Mouse (Mus musculus) adipocyte (in vitro differentiated cells): ENCODE results near the gene Serpina1f.
"Not testable (repeated sequence)": the region's sequence is repeated elsewhere in the genome, so short reads cannot be mapped to it uniquely, and the experiment has no call there.

Experiments used
- DNase-seq: peaks from one replicate; pipeline ENCODE4 v3.0.0-alpha.2; 2016; ENCODE audit warnings: low spot score

The Serpina1f gene

GRCm38 (mm10) chr12:103695429-103695828 lies at the start of gene Serpina1f:
TSS of gene Serpina1f (minus strand) at chr12:103695529.
- no peak for DNase-seq

GRCm38 (mm10) chr12:103737791-103738580 lies 42.7 kb upstream of the Serpina1f start:
- DNase-seq: not testable (repeated sequence)

- DNase-seq: not testable (repeated sequence)
Measured at GRCm38 (mm10) chr12:103735566-103735965, 40.2 kb upstream of the Serpina1f start.

DNA sequence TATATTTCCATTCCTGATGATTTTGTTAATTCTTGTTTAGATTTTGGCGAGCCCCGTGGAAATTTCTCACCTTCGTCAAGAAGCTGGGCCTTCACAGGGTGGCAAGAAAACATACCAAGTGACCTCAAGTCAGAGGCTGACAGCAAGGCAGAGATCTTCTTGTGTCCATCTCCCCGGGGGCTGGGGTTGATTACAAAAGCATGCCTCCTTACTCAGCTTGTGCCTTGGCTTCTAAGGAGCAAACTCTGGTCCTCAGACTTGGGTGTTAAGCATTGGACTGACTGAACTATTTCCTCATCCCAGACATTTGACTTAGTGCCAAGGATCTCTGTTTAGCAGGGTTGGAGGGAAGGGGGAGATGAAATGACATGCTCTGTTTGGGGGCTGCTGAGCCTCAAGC lies 39.8 kb upstream of the Serpina1f start:
- not testable (repeated sequence) for DNase-seq

DNA sequence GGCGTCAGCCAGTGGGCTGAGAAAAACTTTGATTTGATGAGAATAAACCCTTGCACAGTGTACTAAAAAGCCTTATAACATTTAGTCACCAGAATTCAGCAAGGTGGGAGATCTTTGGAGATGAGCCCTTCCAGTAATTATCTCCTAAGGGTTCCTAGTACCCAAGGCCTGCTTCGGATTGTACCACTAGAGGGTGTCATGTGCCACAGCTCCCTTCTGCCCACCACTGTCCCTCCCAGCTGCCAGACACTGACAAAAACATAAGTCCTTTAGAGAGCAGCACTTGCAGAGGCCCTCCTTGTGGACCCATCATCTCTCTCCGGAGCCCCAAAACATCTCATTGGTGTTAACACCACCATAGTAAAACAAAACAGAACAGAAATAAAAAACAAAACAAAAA lies 16.2 kb upstream of the Serpina1f start:
- DNase-seq: no peak

DNA sequence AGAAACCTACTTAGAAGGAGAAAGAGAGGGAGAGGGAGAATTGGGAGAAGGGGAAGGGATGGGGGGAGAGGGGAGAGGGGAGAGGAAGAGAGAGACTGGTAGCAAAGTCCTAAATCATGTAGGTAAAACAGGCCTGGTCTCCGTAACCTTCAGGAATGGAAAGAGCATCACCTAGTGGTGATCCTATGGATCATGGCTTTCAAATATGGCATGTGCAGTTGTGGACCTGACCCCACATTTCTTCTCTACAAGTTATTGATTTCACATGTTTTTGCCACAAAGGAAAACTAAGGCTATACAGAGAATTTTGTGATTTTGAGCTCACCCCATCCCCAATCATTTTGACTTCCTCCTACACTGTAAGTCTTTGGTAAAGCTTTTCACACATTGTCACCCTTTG lies 15.1 kb upstream of the Serpina1f start:
- no peak for DNase-seq

GRCm38 (mm10) chr12:103706113-103706512 lies 10.8 kb upstream of the Serpina1f start:
- no peak for DNase-seq

GRCm38 (mm10) chr12:103705547-103705946 lies 10.2 kb upstream of the Serpina1f start:
- no peak for DNase-seq

- no peak for DNase-seq
Measured at GRCm38 (mm10) chr12:103700144-103700750, 4.9 kb upstream of the Serpina1f start.

DNA sequence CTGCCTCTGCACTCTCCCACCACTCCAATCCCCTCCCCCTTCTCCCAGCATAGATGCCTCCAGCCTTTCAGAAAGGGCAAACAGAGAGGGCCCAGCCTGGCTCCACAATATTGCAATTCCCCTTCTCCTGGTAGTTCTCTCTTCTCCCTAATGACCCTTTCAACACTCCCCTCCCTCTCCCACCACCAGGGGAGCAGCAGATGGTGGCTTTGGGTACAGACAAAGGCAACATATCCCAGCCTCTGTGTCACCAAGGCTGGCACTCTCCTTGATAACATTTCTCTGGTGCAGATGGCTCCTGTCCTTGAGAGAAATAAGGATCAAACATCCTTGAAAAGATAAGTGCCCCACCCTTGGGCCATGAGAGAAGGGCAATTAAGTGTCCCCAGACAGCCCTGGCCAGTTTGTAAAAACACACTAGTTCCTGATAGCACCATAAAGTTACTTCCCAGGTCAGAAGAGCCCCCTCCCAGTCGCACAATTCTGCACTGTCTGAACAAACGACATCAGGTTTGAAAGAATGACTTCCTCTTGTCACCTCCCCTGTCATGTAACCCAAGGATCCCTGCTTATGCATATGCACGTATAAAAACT lies 7.0 kb downstream of the Serpina1f start:
- no peak for DNase-seq

- no peak for DNase-seq
Measured at GRCm38 (mm10) chr12:103687021-103687420, 8.3 kb downstream of the Serpina1f start.

DNA sequence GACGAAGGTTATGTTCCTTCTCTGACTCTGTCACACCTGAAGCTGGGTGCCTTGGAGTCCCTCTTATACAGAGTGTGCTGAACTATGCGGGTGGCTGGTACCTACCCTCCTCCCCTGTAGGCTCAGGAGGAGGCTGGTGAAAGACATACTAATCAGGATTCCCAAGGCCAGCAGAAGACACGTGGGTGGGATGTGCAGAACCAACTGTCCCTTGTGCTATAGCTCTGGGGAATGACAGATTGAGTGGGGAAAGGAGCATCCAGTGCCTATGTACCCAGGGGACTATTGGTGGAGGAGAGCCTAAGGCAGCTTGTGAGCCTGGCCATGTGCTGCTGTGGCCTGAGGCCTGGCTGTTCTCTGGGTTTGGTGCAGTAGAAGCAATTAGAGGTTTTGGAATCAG lies 9.3 kb downstream of the Serpina1f start:
- no peak for DNase-seq

DNA sequence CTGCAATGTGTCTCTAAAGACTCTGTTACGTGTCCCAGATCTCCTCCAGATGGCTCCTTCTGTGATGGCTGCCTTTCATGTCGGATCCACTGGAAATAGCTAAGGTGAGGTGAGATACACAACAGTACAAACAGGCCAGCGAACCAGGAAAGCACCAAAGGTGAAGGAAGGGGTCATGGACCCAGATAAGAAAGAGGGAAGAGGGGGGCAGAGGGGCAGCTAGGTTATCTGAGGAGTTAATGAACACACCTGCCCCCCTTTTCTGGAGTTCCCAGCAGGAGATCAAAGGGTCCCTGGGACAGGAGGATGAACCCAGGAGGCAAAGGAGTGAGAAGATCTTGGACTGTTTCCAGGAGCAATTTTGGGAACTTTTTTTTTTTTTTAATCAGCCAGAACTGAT lies 9.9 kb downstream of the Serpina1f start:
- DNase-seq: no peak

GRCm38 (mm10) chr12:103683775-103684174 lies 11.6 kb downstream of the Serpina1f start:
- DNase-seq: no peak

DNA sequence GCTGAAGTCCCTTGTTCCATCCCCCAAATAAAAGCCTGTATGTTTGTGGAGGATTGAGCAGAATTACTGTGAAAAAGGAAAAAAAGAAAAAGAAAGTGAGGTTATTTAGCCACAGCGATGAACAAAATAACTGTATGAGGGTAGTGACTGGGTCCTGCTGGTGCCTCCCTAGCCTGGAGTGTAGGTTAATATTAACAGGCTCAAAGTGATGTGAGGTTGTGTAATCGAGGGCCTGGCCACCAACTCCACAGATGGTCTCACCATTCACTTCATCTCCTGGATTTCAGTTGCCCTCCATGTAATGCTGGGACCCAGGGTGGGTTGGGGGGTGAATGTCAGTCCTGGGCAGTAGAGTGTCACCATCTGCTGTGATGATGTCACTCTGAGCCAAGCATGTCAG lies 13.6 kb downstream of the Serpina1f start:
- no peak for DNase-seq

DNA sequence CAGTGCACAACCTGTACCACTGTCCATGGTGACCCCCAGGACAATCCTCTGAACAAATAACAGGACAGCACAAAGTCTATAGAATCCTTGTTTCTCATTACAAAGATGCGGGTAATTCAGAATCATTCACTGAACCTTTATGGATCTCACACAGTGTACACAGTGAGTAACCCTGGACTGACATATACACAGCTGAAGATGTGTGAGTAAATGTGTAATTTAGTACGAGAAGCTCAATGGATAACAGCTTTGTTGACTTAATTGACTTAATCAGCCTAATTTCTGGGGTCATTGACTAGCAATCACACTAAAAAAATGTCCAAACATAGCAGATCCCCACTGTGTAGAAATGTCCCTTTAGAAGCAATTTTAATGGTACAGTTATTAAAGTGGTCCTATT lies 14.2 kb downstream of the Serpina1f start:
- DNase-seq: no peak

- DNase-seq: not testable (repeated sequence)
Measured at GRCm38 (mm10) chr12:103679853-103680252, 15.5 kb downstream of the Serpina1f start.

DNA sequence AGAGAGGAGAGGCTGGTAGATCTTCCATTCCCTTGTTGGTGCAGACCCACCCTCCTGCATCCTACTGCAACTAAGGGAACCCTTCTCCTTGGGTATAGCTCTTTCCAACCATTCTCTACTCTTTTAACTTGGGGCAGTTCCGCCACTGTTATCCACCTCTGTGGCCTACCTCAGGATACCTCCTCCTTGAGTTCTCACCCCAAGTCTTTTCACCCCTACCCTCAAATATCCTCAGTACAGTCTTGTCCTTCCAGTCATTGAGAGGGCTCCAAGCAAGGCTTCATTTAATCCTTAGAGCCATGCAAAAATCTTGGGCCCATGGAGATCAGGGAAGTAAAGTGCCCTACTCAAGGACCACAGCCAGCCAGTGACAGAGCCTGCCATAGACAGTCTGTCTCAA lies 19.3 kb downstream of the Serpina1f start, which contains the start of gene Serpina16:
Gene Serpina16 (minus strand): TSS at position 101 of the 400 bp plus-strand sequence.
- DNase-seq: no peak

- peak; percentile 2 for DNase-seq
Measured at GRCm38 (mm10) chr12:103673179-103673578, 22.1 kb downstream of the Serpina1f start.

- DNase-seq: no peak
Measured at GRCm38 (mm10) chr12:103671483-103671882, 23.8 kb downstream of the Serpina1f start.

DNA sequence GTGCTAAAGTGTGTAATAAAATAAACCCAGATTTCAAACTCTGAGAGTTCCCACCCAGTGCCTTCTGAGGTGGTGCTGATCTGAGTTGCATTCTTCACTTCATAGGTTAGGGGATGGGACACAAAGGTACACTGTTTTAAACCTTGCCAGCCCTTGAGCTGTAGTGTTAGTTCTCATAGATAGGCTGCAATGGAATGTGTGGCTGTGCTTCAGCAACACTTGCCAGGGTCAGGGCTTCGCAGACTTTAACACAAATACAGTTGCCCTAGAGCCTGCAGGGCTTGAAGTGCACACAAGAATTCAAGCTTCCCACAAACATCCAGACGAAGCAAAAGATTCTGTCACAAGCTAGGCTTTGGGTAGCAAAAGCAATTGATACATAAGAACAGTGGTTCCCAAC lies 24.4 kb downstream of the Serpina1f start:
- no peak for DNase-seq

- no peak for DNase-seq
Measured at GRCm38 (mm10) chr12:103670344-103670743, 25.0 kb downstream of the Serpina1f start.

DNA sequence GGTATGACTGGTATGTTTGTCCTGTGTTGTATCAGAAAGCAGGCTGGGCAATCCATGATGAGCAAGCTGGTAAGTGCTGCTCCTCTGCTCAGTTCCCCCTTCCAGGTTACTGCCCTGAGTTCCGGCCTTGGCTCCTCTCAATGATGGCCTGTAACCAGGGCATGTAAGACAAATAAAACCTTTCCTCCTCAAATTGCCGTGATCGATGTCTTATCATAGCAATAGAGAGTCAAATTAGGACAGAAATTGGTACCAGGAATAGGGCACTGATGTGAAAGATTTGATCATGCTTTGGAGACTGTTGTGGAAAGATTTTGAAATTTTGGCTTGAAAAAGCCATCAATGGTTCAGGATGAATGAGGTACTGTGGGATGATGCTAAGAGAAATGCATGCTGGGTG lies 30.0 kb downstream of the Serpina1f start:
- no peak for DNase-seq
